Mouse (Mus musculus) CH12.LX (cell line): ENCODE results near the gene Ncoa5.

ENCODE experiments used
- EP300 ChIP-seq: IDR thresholded peaks from 2 replicates; pipeline ENCODE4 v1.6.1; 2011; ENCODE audit warnings: low read length, improper control_type of control experiment
- MXI1 ChIP-seq: IDR thresholded peaks from 2 replicates; pipeline ENCODE4 v1.6.1; 2011; ENCODE audit warnings: mild to moderate bottlenecking, low read depth, low read length, improper control_type of control experiment
- RCOR1 ChIP-seq: conservative IDR thresholded peaks from 2 replicates; pipeline ENCODE4 v1.6.1; 2012; ENCODE audit warnings: low read depth, mild to moderate bottlenecking, inconsistent platforms, low read length, improper control_type of control experiment
- USF2 ChIP-seq: conservative IDR thresholded peaks from 2 replicates; pipeline ENCODE4 v1.6.1; 2011; ENCODE audit warnings: low read depth, low read length, improper control_type of control experiment
- ZNF384 ChIP-seq: IDR thresholded peaks from 2 replicates; pipeline ENCODE4 v1.6.1; 2012; ENCODE audit warnings: low read depth, low read length, improper control_type of control experiment, inconsistent platforms

GRCm38 (mm10) chr2:164951745-164952144 lies 82.9 kb downstream of the Ncoa5 start:
- TF ChIP-seq USF2 = no peak
- TF ChIP-seq ZNF384 = no peak
- TF ChIP-seq RCOR1 = no peak
- TF ChIP-seq MXI1 = no peak
- no peak for TF ChIP-seq EP300
